Mouse (Mus musculus) G1E (cell line): Measurements from ENCODE around the gene Zc3h7b.

Experiments
- CTCF ChIP-seq: IDR thresholded peaks from 2 replicates; pipeline ENCODE4 v1.5.1; 2012; ENCODE audit warnings: low read depth, low read length, inconsistent platforms, mixed read lengths
- GATA1 ChIP-seq: IDR thresholded peaks from 2 replicates; pipeline ENCODE4 v1.6.1; 2012; ENCODE audit warnings: borderline replicate concordance, low read length, inconsistent platforms, mixed read lengths
- TAL1 ChIP-seq: conservative IDR thresholded peaks from 2 replicates; pipeline ENCODE4 v1.6.1; 2012; ENCODE audit warnings: low read depth, low read length, inconsistent platforms, mixed read lengths

GRCm38 (mm10) chr15:81838554-81839235 is 93.8 kb downstream of the Zc3h7b start:
- no peak for TF ChIP-seq CTCF
- TF ChIP-seq GATA1 = no peak
- TF ChIP-seq TAL1 = no peak
